Mouse (Mus musculus) CH12F3 (cell line): ENCODE results near the gene Zfp51.
"Not testable (repeated sequence)": the region's sequence is repeated elsewhere in the genome, so short reads cannot be mapped to it uniquely, and the experiment has no call there.

Source experiments
- in situ Hi-C: fragments of 300-500 bp; cut with MboI; formaldehyde crosslinking; loops from 2 replicates; pipeline ENCODE4 v1.14.3; 2020; ENCODE audit warnings: low sequenced_read_pairs

Gene Zfp51

DNA sequence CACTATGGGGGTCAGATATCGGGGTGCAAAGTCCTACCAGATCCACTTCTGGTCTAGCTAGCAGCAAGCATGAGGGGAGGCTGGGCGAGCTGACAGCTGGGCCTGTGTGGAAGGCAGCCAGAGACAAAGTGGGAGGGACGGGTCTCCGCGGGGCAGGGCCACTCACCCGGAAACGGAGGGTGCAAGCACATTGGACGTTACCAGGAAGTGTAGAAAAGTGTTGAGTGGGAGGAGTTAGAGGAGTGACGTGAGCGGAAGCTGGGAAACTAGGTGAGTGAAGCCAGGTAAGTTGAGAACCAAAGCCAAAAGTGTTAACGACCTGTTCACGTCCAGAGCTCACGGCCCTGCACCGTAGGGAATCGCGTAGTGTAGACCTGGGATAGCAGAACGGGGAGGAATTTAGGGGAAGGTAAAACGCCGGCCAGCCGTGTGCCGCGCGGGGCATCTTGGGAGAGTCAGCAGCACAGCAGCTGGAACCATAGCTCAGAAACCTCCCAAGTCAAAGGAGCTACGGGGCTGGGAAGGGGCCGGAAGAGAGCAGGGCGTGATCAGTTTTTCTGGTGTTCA lies at the start of gene Zfp51:
Gene Zfp51, plus strand, starts transcription at position 237 of the 567 bp plus-strand sequence.
- in situ Hi-C loops, result no loop called here

DNA sequence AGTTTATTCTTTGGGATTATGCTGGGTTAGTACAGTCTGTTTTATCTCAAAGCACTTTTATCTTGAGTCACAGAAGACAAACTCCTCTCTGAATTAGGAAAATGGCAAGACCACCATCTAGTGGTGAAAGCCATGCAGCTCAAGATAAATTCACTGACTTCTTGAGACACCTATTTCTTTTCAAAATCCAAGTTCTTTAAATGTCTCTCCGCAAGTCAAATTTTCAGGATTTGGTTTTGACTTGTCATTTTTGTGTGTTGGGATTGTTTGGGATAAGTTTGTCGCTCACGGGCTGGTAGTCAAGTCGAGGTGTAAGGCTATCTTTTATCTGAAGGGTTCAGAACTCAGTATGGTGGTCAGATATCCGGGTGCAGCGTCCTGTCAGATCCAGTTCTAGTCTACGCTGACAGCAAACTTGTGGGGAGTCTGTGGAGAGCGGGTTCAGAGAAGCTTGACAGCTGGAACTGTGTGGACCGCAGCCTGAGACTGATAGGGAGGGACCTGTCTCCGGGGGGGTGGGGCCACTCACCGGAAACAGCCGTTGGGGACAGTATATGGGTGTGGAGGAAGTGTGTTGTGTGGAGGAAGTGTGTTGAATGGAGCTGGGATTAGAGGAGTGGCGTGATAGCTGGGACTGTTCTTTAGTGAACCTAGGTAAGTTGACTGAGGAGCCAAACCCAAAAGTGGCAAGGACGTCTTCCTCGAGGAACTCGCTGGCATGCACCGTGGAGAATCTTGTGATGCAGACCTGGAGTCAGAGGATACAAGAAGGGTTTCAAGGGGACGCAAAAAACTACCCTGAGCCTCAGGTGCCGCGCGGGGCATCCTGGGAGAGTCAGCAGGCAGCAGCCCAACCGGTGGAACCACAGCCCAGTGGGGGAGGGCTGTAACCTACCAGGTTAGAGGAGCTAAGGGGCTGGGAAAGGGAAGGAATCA lies 27.2 kb upstream of the Zfp51 start, which contains the start of gene Zfp54:
Gene Zfp54, plus strand, starts transcription at position 564 of the 936 bp plus-strand sequence.
- in situ Hi-C loops, result loop anchor here (10.0 kb wide), 1 partner anchor 92 kb away; no protein-coding TSS in a partner anchor

DNA sequence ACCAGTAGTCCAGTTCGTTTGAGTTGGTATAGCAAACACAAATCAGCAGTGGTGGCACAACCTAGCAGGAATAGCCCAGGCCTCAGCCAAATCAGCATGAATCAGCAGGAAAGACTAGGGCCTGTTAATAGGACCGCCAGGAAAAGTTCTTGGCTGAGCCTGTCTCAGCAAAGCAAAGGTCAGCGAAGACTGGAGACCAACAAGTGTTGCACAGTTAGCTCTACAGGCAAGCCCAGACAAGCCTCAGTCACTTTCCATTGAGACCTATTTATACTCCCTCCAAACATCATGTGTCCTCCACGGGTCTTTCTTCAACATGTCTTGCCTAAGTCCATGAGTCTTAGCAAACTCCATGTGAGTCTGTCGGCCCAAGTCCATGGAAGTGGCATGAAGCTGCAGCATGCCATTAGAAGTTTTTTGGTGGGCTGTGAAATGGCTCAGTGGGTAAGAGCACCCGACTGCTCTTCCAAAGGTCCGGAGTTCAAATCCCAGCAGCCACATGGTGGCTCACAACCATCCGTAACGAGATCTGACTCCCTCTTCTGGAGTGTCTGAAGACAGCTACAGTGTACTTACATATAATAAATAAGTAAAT lies 11.3 kb upstream of the Zfp51 start:
- in situ Hi-C loops, result not testable (repeated sequence)

DNA sequence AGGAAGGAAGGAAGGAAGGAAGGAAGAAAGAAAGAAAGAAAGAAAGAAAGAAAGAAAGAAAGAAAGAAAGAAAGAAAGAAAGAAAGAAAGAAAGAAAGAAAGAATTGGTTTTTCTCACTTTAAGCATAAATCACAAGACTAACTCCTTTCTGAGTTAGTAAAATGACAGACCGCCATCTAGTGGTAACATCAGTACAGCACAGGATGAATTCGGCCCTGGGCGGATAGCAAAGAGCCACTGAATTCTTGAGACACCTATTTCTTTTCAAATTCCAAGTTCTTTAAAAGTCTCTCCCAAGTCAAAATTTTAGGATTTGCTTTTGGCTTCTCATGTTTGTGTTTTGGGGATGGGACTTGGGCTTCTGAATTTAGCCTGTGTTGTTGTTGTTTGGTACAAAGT lies 505 bp upstream of the Zfp51 start:
- in situ Hi-C loops, result no loop called here

DNA sequence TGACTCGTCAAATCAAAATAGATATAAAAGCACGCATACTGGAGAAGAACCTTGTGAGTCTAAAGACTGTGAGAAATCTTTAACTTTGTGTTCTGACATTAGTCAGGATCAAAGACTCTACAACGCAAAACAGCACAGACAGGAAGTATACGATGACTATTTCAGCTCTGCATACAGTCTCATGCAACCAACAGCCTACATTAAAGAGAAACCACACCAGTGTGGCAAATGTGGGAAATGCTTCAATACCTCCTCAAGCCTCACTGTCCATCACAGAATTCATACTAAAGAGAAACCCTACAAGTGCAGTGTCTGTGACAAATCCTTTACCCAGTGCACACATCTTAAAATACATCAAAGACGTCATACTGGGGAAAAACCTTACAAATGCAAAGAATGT lies 13.4 kb downstream of the Zfp51 start:
- in situ Hi-C loops, result no loop called here

DNA sequence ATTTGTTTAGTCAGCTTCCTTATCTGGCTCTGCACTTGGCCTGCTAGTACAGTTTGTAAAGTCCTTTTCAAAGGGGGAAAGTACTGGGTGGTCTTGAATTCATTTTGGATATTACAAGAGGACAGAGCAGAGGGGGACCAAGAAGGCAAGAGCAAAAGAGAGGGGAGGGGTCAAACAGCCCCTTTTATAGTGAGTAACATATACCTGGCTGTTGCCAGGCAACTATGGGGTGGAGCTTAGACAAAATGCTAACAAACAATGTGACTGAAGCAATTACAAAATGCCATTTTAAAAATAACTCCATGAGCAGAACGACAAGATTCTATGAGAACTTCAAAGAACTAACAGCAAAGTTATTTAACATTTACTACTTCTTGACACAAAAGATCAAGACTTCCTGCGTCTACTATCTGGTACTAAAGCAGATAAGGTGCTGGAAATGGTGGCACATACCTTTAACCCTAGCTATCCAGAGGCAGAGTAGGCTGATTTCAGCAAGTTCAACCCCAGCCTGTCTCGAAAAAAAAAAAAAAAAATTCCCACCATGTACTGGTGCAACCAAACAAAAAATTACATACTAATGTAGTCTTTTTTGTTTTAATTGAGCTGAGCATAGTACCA lies 22.0 kb downstream of the Zfp51 start:
- in situ Hi-C loops, result no loop called here

DNA sequence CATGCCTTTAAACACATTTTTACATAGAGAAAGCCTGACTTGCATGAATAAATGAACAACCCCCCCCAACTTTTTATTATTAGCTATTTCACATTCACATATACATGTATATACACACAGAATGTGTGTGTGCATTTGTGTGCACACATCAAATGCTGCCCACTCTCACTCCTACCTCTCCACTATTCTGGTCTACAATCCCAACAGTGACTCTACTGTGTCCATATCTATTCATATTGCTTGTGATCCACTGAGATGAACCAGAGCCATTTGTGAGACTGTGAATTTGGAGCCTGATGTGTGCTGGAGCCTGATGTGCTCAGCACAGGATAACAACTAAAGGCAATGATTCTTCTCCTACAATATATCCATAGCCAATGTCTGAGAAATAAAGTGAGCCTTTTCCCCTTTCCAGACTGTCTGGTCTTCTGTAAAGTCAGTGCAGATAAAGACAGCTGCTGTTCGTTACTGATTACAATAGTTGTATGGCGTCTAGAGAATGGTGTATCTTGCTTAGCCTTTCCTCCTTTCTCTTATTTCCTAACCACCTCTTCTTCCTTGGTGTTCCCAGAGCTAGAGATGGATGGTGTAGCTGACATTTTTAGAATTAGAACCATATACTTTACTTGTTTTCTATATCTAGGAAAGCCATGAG lies 22.6 kb downstream of the Zfp51 start:
- in situ Hi-C loops, result no loop called here

DNA sequence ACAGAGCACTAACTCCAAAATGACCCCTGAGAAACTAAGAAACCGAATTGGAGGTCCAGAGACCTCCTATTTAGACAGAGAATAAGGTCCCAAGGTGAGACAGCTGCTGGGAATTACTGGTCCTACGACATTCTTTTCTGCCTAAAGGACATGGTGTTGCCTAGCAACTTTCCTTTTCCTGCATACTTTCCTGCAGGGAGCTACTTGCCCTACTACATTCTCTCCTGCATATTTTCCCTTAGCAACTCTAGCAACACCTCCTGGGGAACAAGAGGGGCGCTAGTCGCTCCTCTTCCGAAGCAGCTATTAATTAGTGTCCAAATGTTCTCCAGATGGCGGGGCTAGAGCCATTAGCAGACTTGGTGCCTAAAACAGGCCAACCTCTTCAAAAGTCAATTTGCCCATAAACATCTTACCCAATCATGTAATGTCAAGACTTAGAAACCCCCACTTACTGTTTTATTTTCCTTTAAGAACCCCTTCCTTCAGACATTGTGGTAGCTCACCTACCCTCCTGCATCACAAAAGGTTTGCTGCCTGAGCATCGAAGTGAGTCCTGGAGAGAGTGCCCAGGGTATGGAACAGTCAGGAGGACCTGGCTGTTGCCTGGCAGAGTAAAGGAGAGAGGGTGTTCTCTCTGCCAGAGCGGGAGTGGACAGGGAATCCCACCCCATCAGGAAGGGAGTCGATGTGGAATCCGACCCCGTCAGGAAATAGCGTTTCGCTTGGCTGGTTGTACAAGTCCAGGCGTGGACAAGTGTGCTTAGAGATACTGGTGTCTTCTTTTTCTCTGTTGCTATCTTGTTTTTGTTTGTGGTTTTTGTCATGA lies 23.4 kb downstream of the Zfp51 start:
- in situ Hi-C loops, result no loop called here

DNA sequence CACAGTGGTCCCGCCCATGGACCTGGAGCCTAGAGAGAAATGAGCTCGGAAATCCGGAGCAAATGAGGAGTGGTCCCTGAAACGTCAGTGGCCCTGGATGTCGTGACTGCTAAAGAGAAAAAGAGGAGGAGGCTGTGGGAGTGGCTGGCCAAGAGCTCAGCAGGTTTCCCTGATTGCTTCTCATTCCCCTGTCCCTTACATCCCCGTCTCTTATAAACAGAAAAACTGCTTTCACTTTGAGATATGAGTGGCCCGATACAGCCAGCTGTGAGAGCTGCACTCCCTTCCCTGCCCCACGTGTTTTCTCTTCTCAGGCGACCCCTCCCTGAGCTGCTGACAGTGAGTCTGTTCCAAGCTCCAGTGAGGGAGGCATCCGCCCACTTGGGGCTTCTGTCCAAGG lies 24.6 kb downstream of the Zfp51 start:
- in situ Hi-C loops, result not testable (repeated sequence)

DNA sequence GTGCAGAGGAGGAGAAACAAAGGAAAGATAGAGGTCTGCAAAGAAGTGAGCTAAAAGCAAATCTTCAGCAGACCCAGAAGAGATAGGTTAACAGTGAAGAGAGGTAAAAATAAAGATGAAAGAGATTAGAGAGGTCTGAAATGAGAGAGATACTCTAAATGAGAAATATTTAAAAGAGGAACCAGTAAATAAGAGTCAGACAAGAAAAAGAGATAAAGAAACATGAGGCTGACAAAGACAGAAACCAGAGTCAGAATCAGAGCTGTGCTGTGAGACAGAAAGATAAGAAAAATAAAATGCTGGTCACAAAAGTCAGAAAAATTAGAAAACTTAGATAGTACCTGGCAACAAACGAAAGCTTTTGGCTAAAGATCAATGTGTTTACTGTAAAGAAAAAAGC lies 25.1 kb downstream of the Zfp51 start:
- in situ Hi-C loops, result not testable (repeated sequence)

DNA sequence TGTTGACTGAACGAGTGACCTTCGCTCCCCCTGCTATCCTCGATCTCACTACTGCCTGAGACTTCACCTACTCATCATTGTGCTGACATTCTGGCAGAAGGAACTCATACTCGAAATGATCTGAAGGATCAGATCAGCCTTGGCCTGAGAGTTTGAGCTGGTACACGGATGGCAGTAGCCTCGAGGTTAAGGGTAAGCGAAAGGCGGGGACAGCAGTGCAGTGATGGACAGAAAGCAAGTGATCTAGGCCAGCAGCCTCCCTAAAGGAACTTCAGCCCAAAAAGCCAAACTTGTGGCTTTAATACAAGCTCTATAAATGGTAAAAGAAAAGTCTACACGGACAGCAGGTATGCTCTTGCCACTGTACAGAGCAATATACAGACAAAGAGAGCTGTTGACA lies 26.2 kb downstream of the Zfp51 start:
- in situ Hi-C loops, result not testable (repeated sequence)

DNA sequence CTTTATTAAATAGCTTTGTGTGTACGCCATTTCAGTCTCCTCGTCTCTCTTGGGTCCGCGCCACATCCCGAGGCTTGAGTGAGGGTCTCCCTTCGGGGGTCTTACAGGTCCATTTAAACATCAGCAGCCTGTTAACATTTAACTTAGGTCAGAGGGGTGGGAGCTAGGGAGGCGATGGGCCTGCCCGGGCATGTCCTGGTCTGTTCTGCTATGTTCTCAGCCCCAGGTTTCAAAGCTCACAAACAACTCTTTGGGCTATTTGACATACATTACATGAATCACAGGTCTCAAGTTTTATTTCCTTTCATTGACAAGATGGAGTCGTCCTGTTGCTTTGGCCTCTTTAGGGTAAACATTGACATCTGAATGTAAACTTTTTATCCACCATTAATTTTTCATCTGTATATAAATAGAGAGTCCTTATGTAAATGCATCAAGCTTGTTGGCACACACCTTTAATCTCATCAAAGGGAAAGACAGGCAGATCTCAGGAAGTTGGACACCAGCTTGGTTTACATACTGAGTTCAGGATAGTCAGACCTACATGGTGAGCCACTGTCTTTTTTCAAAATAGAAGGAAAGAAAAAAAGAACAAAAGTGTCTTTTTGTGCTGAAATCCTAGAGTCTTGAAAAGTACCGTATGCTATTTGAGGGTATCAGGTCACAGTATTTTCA lies 28.1 kb downstream of the Zfp51 start:
- in situ Hi-C loops, result not testable (repeated sequence)

DNA sequence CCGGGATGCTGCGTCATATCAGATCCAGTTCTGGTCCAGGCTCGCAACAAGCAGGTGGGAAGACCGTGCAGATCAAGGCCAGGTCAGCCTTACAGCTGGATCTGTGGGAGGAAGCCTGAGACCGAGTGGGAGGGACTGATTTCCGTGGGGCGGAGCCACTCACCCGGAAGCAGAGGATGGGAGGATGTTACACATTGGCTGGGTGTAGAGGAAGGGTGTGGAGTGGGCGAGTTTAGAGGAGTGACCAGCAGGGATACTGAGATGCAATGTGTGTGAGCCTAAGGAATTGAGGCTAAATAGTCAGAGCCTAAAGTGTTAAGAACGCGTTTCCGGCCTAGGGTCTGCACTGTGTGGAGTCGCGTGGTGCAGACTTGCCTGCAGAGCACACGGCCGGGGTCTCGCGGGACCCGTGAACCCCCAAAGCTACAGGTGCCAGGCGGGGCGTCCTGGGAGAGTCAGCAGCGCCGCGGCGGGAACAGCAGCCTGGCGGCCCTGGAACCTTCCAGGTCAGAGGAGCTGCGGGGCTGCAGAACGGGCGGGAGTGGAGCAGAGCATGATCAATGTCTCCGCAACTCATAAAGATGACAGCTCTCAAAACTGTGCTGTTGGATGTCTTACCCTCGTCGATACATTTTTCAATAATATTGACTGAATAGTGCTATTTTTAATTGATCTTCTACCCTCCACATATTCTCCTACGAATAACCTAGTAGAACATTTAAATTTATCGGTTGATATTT lies 38.8 kb downstream of the Zfp51 start, which contains the start of gene Zfp53:
Gene Zfp53, plus strand, starts transcription at position 239 of the 740 bp plus-strand sequence.
- in situ Hi-C loops, result no loop called here

DNA sequence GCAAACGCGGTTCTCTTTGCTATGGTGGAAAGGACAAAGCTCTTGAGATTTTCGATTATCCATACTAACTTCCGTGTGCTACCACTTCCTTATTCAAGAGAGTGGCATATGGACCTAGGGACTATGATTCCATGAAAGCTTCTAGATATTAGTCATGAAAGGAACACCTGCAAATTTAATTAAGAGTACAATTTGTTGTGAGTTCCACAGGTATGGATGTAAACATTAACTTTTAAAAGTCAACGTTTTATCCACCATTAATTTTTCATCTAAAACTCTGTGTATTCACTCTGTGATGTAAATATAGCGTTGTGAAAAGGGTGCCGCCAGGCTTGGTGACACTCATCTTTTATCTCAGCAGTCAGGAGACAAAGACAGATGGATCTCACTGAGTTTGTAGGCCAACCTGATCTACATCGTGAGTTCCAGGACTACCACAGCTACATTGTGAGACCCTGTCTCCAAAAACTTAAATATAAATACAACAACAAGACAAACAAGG lies 39.4 kb downstream of the Zfp51 start:
- in situ Hi-C loops, result no loop called here

DNA sequence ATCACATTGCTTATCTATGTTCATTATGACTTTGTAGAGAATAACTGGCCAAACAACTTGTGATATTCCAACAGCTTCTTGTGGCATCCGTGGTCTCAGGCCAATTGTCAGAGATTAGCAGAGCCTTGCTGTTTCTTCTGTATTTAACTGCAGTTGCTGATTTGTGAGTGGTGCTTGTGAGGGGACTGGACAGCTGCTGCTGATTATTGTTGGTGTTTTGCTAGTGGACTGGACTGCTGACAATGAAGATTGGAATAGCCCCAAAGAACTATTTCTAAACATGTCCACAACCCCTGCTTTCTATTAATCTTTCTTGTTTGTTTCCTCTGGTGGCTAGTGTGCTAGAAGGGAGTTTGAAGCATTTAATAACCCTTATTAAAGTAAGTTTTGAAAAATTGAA lies 51.2 kb downstream of the Zfp51 start:
- in situ Hi-C loops, result no loop called here

DNA sequence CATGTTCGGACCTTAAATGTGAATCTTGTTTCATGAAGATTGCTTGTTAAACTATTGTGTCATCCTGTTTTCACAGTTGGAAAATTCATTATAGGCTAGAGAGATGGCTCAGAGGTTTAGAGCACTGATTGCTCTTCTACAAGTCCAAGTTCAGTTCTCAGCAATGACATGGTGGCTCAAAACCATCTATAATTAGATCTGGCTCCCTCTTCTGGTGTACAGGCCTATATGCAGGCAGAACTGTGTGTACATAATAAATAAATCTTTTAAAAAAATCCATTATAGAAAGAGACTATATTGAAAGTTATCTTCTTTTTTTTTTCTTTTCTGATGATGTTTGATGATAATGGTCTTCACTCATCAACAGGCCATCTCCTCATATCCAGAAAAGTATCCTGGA lies 54.4 kb downstream of the Zfp51 start:
- in situ Hi-C loops, result no loop called here

DNA sequence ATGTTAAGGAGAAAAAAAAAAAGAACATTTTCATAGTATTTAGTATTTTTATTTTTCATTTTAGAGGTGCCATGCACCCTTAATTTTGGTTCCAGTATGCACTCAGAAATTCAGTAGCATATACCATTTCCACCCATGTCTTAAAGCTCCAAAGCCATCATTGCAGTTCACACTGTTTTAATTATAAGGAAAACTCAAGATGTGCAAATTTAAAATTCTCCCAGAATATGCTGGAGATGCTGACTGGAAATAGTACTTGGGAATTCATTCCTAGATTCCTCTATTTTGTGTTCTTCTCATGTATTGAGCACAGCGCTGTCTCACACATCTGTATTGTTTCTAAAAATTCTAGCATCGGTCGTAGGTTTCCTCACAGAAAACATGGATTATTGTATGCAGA lies 56.1 kb downstream of the Zfp51 start:
- in situ Hi-C loops, result no loop called here

DNA sequence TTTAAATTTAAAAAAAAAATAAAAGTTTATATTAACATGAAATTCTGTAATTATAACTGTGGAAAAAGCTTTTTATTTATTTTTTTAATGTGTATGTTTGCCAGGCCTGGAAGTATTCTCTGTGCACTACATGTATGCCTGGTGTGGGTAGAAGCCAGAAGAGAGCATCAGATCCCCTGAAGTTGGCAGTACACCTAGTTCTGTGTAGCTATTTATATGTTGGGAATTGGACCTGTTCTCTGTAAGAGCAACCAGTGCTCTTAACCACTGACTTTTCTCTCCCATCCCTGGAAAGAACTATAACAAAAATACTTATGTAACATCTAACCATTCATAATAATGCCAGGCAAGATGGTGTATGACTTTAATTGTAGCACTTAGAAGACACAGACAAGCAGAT lies 59.6 kb downstream of the Zfp51 start:
- in situ Hi-C loops, result loop anchor here (10.0 kb wide), 1 partner anchor 85 kb away; the partner anchor contains the start of gene Zfp54
